Mouse (Mus musculus) kidney, embryonic 14.5 days (tissue): ENCODE measurements around the gene Gosr2. TPM values are rescaled to one million over a fixed set of nuclear protein-coding genes. Genes with fewer than 3 reads are reported as not detected.

Source experiments
- ATAC-seq: fragments of 200-750 bp; cut with Nextera tagmentation; 2 replicates; pipeline ENCODE4 v1.8.0; 2017; ENCODE audit warnings: moderate number of reproducible peaks, mild to moderate bottlenecking, moderate TSS enrichment, moderate library complexity; ENCODE audit not compliant: low FRiP score, low TSS enrichment
- H3K27ac ChIP-seq: fragments of 300-500 bp; sonication (generic); 2 replicates; pipeline ENCODE4 v1.5.1; 2014; ENCODE audit warnings: low read depth, mild to moderate bottlenecking, low read length, moderate library complexity, mixed read lengths
- H3K27me3 ChIP-seq: fragments of 300-500 bp; sonication (generic); 2 replicates; pipeline ENCODE4 v1.6.1; 2014; ENCODE audit warnings: mild to moderate bottlenecking, low read length; ENCODE audit not compliant: control insufficient read depth, insufficient read depth
- H3K36me3 ChIP-seq: fragments of 300-500 bp; sonication (generic); 2 replicates; pipeline ENCODE4 v1.6.1; 2014; ENCODE audit warnings: low read length, mixed read lengths; ENCODE audit not compliant: control insufficient read depth, insufficient read depth
- H3K4me1 ChIP-seq: fragments of 300-500 bp; sonication (generic); 2 replicates; pipeline ENCODE4 v1.6.1; 2014; ENCODE audit warnings: low read length, mixed read lengths; ENCODE audit not compliant: control insufficient read depth, insufficient read depth
- H3K4me2 ChIP-seq: fragments of 300-500 bp; sonication (generic); replicated peaks from 2 replicates; pipeline ENCODE4 v1.6.1; 2014; ENCODE audit warnings: low read depth, mild to moderate bottlenecking, low read length
- H3K4me3 ChIP-seq: fragments of 300-500 bp; sonication (generic); 2 replicates; pipeline ENCODE4 v1.5.1; 2014; ENCODE audit warnings: mild to moderate bottlenecking, low read length
- H3K9ac ChIP-seq: fragments of 300-500 bp; sonication (generic); 2 replicates; pipeline ENCODE4 v1.6.1; 2014; ENCODE audit warnings: low read depth, mild to moderate bottlenecking, low read length, moderate library complexity
- H3K9me3 ChIP-seq: fragments of 300-500 bp; sonication (generic); 2 replicates; pipeline ENCODE4 v1.6.1; 2016; ENCODE audit warnings: low read length; ENCODE audit not compliant: control insufficient read depth
- WGBS: fragments of 180-500 bp; shearing (Covaris S2); extraction: QIAGEN DNeasy Blood & Tissue Kit; methylation state at CpG from one replicate; pipeline ENCODE4 v1.1.7; 2014; 5-methylcytosine and 5-hydroxymethylcytosine counted together
- polyA plus RNA-seq: library from polyadenylated mRNA; unstranded; fragments of >200 nt; fragmentation: Nextera tagmentation; extraction: Ambion mirVana; gene quantifications from 2 replicates; pipeline ENCODE4 v1.2.1, GENCODE M21; 2014

Gene Gosr2
- polyA plus RNA-seq, 1 experiment from 2014 or later = 82.7 TPM

DNA sequence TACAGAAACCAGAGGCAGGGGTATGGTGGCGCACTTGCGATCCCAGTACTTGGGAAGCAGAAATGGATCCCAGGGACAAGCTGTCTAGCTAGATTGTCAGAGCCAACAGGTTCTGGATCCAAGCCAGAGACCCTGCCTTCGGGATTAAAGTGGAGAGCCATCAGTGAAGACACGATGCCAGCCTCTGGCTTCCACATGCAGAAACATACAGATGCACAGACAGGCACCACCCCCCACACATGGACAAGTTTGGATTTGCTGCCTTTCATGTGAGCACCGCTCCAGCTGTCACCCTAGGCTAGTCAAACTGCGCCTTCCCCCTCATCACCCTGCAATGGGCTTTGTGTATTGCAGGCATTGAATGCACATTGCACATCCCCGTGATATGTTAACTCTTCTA lies 39.5 kb downstream of the Gosr2 start:
- Histone ChIP-seq H3K4me1 (no peaks in the 10 kb centered on the region), H3K27me3 (peaks cover 24% of the 10 kb centered on the region; the same call in 1 of the 2 replicates), H3K9ac (no peak overlapping the region), H3K9me3 (no peaks in the 10 kb centered on the region), H3K27ac (no peak overlapping the region), H3K4me3 (no peak overlapping the region), H3K4me2 (no peak overlapping the region), H3K36me3 (no peaks in the 10 kb centered on the region)
- no peak for ATAC-seq
- 88% methylated on average over 7 of the region's 7 CpGs for WGBS

DNA sequence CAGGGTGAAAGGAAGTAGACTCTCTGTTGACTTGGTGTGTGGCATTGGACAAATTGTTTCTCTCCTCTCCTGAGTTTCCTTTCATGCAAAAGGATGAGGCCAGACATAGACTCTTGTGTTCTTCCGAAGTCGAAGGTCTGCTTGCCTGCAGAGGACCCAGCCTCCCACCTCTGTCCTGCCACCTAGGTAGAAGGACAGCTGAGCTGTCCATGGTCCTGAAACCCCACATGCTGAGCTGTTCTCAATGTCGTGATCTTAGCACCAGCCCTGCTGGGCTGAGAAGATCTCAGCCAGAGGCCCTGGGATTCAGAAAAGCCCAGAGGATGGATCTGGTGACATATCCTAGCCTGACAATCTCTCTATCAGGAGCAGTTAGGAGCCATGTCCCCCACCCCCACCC lies 41.2 kb downstream of the Gosr2 start:
- Histone ChIP-seq H3K27ac (no peak overlapping the region), H3K4me2 (no peak overlapping the region)
- ATAC-seq = 0 out of 2 replicates have a peak, but pooled peaks have one; percentile 60

DNA sequence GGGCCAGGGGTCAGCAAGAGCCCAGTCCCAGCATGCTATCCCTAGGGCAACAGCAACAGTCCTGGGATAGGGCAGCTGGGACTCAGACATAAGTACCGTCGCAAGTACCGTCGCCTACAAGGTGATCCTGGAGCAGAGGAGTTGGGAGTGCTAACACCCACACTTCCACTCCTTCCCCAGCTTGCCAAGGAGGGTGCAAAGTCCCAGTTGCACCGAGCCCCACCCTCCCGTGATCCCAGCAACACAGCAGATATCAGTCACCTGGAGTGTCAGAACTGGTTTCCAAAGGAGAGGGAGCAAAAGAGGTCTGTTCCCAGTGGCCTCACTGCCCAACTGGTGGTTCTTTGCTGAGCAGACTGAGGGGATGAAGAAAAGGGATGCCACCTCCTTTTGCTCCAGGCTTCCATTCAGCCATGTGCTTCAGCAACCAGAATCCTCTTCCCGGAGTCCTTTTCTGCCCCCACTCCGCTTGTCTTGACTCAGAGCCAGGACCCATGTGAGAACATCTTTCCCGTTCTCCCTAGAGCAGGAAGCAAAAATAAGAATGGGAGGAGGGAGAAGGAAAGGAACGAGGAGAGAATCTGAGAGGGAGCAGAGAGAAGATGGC lies 44.2 kb downstream of the Gosr2 start:
- H3K4me1 ChIP-seq = 0 out of 2 replicates have a peak, but pooled peaks cover 12% of the 10 kb centered on the region
- 77% methylated on average over 10 of the region's 10 CpGs for WGBS
- no peak overlapping the region for H3K4me2 ChIP-seq
- no peak overlapping the region for H3K4me3 ChIP-seq
- peaks cover 68% of the 10 kb centered on the region for H3K27me3 ChIP-seq
- ATAC-seq = no peak
- H3K27ac ChIP-seq = no peak overlapping the region
- H3K9ac ChIP-seq = no peak overlapping the region
- no peaks in the 10 kb centered on the region for H3K36me3 ChIP-seq
- H3K9me3 ChIP-seq = no peaks in the 10 kb centered on the region

More for the DNA sequence above, 41.2 kb downstream of the Gosr2 start:
- H3K9me3 ChIP-seq = no peaks in the 10 kb centered on the region
- H3K4me3 ChIP-seq = no peak overlapping the region
- no peak overlapping the region for H3K9ac ChIP-seq
- 8% methylated on average over 3 of the region's 3 CpGs for WGBS
- no peaks in the 10 kb centered on the region for H3K4me1 ChIP-seq
- peaks cover 40% of the 10 kb centered on the region for H3K27me3 ChIP-seq
- H3K36me3 ChIP-seq = no peaks in the 10 kb centered on the region

DNA sequence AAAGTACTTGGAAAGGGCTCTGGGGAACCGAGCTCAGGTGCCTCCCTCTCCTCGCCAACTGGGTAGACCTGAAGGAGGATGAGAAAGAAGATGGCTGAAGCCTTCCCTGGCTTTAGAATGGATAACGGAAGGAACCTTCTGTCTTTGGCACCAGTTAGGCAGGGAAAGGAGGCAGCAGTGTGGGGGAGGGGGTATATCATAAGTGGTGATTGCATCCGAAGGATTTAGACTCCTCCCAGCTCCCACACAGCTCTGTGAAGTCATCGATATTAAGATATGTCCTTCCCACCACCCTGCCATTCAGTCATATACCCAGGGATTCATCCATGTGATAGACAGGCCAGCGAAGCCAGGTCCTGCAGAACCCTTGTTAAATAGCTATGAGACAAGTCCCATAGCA lies 46.3 kb downstream of the Gosr2 start:
- 81% methylated on average over 6 of the region's 6 CpGs for WGBS
- no peak for ATAC-seq
- Histone ChIP-seq H3K27ac (no peak overlapping the region), H3K27me3 (peaks cover 84% of the 10 kb centered on the region), H3K9ac (no peak overlapping the region), H3K9me3 (no peaks in the 10 kb centered on the region), H3K4me1 (0 out of 2 replicates have a peak, but pooled peaks cover 12% of the 10 kb centered on the region), H3K4me3 (no peak overlapping the region), H3K4me2 (no peak overlapping the region), H3K36me3 (no peaks in the 10 kb centered on the region)

DNA sequence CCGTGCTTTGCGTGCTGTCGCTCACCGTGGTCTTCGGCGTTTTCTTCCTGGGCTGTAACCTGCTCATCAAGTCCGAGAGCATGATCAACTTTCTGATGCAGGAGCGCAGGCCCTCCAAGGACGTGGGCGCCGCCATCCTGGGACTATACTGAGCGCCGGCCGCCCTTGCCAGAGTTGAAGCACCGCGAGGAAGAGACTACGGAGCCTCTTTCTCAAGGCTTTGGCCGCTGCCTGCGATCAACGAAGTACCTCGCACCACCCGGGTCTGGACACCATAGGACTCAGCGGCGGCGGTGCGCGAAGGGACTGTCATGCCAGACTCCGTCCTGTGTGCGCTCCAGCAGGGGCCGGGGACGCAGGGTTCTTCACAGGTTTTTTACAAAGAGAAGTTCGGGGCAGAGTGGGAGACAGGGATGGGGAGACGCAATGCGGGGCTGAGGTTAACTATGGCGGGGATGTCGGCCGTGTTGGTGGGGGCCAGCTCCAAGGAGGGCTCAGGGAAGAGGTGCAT lies 47.7 kb downstream of the Gosr2 start:
- Histone ChIP-seq H3K36me3 (no peaks in the 10 kb centered on the region), H3K9me3 (no peaks in the 10 kb centered on the region), H3K4me1 (0 out of 2 replicates have a peak, but pooled peaks cover 12% of the 10 kb centered on the region), H3K27ac (no peak overlapping the region), H3K4me2 (peak overlapping the region; percentile 64), H3K27me3 (peaks cover 77% of the 10 kb centered on the region), H3K4me3 (peak overlapping the region; percentile 43), H3K9ac (no peak overlapping the region)
- 1% methylated on average over 37 of the region's 37 CpGs for WGBS
- no peak for ATAC-seq

DNA sequence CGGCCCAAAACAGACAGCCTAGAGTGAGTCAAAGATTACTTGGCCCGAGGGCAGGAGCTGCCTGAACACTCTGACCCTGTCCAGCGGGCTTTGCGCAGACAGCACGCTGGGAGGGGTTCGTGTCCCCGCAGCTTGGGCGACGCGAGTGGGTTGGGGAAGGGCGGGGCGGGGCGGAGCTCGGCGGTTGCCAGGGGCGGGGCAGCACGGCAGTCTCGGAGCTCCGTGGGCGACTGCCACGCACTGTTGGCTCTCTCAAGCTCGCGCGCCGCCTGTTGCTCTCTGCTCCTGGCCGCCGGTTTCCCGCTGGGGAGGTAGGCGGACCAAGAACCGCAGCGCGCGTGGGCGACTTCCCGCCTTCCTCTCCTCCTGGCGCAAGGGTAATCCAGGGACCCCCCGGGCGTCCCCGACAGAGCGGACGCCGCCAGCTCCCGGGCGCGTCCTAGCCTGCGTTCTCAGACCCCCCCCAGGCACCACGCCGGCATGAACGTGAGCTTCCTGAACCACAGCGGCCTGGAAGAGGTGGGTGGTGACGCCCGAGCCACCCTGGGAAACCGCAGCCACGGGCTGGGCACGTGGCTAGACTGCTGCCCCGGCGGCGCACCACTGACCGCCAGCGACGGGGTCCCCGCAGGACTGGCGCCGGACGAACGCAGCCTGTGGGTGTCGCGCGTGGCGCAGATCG lies 48.3 kb downstream of the Gosr2 start, which contains the start of gene Rprml:
Gene Rprml, plus strand, starts transcription at position 270 of the 682 bp plus-strand sequence.
- peaks cover 72% of the 10 kb centered on the region for H3K27me3 ChIP-seq
- H3K9me3 ChIP-seq = no peaks in the 10 kb centered on the region
- 1% methylated on average over 52 of the region's 71 CpGs for WGBS
- ATAC-seq = peak; percentile 43; the same call in 1 of the 2 replicates
- H3K4me1 ChIP-seq = 0 out of 2 replicates have a peak, but pooled peaks cover 12% of the 10 kb centered on the region
- peak within 1 kb of the TSS; percentile 43 for H3K4me3 ChIP-seq
- no peak within 1 kb of the TSS for H3K9ac ChIP-seq
- H3K27ac ChIP-seq = no peak within 1 kb of the TSS
- peak within 1 kb of the TSS; percentile 64 for H3K4me2 ChIP-seq
- no peaks in the 10 kb centered on the region for H3K36me3 ChIP-seq

DNA sequence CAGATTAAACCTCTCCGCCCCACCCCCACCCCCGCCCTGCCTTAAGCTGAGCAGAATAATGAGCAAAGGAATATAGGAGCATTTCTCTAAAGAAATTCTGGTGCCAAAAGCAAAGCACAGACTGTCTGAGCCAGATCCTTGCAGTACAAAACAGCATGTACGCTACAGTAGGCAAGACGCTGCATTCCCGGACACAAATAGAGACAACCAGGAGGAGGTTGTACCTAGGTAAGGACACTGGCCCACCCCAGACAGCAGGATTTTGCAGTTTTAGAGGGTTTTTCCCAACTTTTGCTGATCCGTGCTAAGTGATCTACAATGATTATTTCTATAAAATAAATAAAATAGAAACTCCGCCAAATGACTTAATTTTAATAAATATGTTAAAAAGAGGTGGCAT lies 49.0 kb downstream of the Gosr2 start:
- Histone ChIP-seq H3K9me3 (no peaks in the 10 kb centered on the region), H3K36me3 (no peaks in the 10 kb centered on the region), H3K4me3 (no peak overlapping the region), H3K4me1 (0 out of 2 replicates have a peak, but pooled peaks cover 12% of the 10 kb centered on the region), H3K9ac (no peak overlapping the region), H3K27ac (no peak overlapping the region), H3K4me2 (no peak overlapping the region), H3K27me3 (peaks cover 65% of the 10 kb centered on the region)
- no peak for ATAC-seq
- WGBS = 28% methylated on average over 7 of the region's 7 CpGs

DNA sequence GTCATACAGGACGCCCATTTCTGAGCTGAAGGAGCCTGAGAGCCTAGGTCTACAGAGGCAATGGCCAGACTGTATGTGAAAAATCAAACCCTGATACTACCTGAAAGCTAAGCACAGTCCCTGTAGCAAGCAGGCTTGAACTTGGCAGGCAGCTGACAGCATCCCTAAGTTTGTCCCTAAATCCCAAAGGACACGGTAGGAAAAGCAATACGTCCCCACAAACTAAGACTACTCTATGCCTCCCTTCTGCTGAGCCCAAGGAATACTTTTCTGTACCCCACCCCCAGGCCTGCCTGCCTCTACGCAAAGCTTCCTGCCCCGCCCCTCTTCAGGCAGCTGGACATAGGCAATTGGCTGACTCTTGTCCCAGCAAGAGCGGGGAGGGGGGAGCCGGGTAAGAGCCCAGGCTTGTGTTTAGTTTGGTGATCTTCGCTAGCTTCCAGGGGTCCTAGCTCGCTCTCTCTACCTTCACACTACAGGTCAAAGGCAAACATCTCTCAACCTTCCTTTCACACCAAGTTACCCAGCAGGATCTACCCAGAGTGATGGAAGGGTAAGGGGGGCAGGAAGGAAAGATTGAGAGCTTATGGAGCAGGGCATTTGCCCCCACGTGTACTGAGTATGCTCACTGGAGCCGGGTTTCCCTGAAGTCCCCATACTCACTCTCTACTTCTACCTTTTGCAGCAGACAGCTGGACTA lies 49.6 kb downstream of the Gosr2 start:
- H3K4me2 ChIP-seq = no peak overlapping the region
- peaks cover 59% of the 10 kb centered on the region for H3K27me3 ChIP-seq
- no peak for ATAC-seq
- H3K9me3 ChIP-seq = no peaks in the 10 kb centered on the region
- H3K4me1 ChIP-seq = 0 out of 2 replicates have a peak, but pooled peaks cover 12% of the 10 kb centered on the region
- no peaks in the 10 kb centered on the region for H3K36me3 ChIP-seq
- H3K4me3 ChIP-seq = no peak overlapping the region
- H3K9ac ChIP-seq = no peak overlapping the region
- 14% methylated on average over 11 of the region's 11 CpGs for WGBS
- no peak overlapping the region for H3K27ac ChIP-seq
